Mouse (Mus musculus): Measurements from ENCODE around the gene Tmem52b. TPM values are rescaled to one million over a fixed set of nuclear protein-coding genes. Genes with fewer than 3 reads are reported as not detected.

Gene Tmem52b
- polyA plus RNA-seq, 2 experiments: not detected

GRCm38 (mm10) chr6:129547277-129547676 is 34.9 kb downstream of the Tmem52b start:
- WGBS (ENCODE audit: insufficient replicate concordance): 70% methylated on average over 2 of the region's 2 CpGs
- Histone ChIP-seq H3K9me3 (ENCODE audit: control insufficient read depth, low read length) (no peaks in the 10 kb centered on the region), H3K9ac (replicated peaks) (no peak overlapping the region), H3K4me2 (ENCODE audit: low read depth) (no peak overlapping the region), H3K27ac (no peak overlapping the region), H3K27me3 (ENCODE audit: control insufficient read depth, insufficient read depth, low read length) (no peaks in the 10 kb centered on the region), H3K36me3 (replicated peaks; ENCODE audit: control insufficient read depth, insufficient read depth, low read depth) (no peaks in the 10 kb centered on the region; the same call in 1 of the 2 replicates), H3K4me3 (ENCODE audit: insufficient read depth in 1 of 2, low read depth in 2 of 2, low read length in 2 of 2) (no peak overlapping the region), H3K4me1 (replicated peaks; ENCODE audit: control insufficient read depth in 2 of 2, insufficient read depth in 2 of 2, low read length in 1 of 2) (no peaks in the 10 kb centered on the region)
- DNase-seq (ENCODE audit: low read depth in 3 of 3, low spot score in 3 of 3) (no peak), ATAC-seq (ENCODE audit: insufficient read depth) (no peak)
- TF ChIP-seq EP300 (IDR thresholded peaks at IDR 0.05; ENCODE audit: low read depth) (no peak), CTCF (IDR thresholded peaks at IDR 0.05; ENCODE audit: low read depth) (no peak)

- TF ChIP-seq CTCF (IDR thresholded peaks at IDR 0.05; ENCODE audit: low read depth) (no peak), EP300 (IDR thresholded peaks at IDR 0.05; ENCODE audit: low read depth) (no peak)
- no peaks in the 10 kb centered on the region for H3K4me1 ChIP-seq (replicated peaks; ENCODE audit: control insufficient read depth in 2 of 2, insufficient read depth in 2 of 2, low read length in 1 of 2)
- H3K27ac ChIP-seq: no peak overlapping the region
- 30% methylated on average over 3 of the region's 3 CpGs for WGBS (ENCODE audit: insufficient replicate concordance)
- no peak for DNase-seq (ENCODE audit: low read depth in 3 of 3, low spot score in 3 of 3)
- no peak overlapping the region for H3K4me2 ChIP-seq (ENCODE audit: low read depth)
- no peaks in the 10 kb centered on the region for H3K36me3 ChIP-seq (replicated peaks; ENCODE audit: control insufficient read depth, insufficient read depth, low read depth)
- no peak overlapping the region for H3K9ac ChIP-seq (replicated peaks)
- H3K4me3 ChIP-seq (ENCODE audit: insufficient read depth in 1 of 2, low read depth in 2 of 2, low read length in 2 of 2): no peak overlapping the region
- H3K9me3 ChIP-seq (ENCODE audit: control insufficient read depth, low read length): no peaks in the 10 kb centered on the region
- H3K27me3 ChIP-seq (ENCODE audit: control insufficient read depth, insufficient read depth, low read length): no peaks in the 10 kb centered on the region
- no peak for ATAC-seq (ENCODE audit: insufficient read depth)
Observed at GRCm38 (mm10) chr6:129548009-129548408, 35.7 kb downstream of the Tmem52b start.

DNA sequence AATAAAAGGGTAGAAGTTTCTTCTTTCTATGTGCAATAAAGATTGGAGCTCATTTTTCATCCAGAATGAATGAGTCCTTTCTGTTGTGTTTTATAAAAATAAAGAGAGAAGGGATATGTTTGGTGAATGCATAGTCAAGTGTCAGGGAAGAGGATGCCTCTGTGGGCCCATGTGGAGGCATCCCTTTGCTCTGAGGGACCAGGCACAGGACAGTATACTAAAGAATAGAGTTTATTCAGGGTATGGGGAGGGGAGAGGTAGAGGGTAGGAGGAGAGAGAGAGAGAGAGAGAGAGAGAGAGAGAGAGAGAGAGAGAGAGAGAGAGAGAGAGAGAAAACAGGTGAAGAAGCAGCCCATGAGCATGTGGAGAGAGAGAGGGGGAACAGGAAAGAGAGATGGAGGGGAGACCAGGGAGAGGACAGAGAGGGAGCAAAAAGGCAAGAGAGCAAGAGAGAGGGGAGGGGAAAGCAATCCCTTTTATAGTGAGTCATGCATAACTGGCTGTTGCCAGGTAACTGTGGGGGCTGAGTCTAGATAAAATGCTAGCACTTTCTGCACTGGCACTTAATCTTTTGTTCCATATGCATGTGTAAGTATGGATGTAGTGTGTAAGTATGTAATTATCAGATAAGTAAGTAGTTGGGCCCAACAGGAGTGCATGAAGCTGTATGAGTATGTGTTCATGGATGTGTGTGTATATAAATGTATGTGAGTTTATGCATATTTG is 45.1 kb downstream of the Tmem52b start:
- Histone ChIP-seq H3K27ac (no peak overlapping the region), H3K9me3 (ENCODE audit: control insufficient read depth, low read length) (no peaks in the 10 kb centered on the region), H3K9ac (replicated peaks) (no peak overlapping the region), H3K4me1 (replicated peaks; ENCODE audit: control insufficient read depth in 2 of 2, insufficient read depth in 2 of 2, low read length in 1 of 2) (peaks cover 4 to 13% of the 10 kb centered on the region in 2 experiments; a peak in 3 of 4 replicates), H3K4me3 (ENCODE audit: insufficient read depth in 1 of 2, low read depth in 2 of 2, low read length in 2 of 2) (no peak overlapping the region), H3K4me2 (ENCODE audit: low read depth) (no peak overlapping the region), H3K27me3 (ENCODE audit: control insufficient read depth, insufficient read depth, low read length) (no peaks in the 10 kb centered on the region), H3K36me3 (replicated peaks; ENCODE audit: control insufficient read depth, insufficient read depth, low read depth) (no peaks in the 10 kb centered on the region)
- TF ChIP-seq CTCF (IDR thresholded peaks at IDR 0.05; ENCODE audit: low read depth) (no peak), EP300 (IDR thresholded peaks at IDR 0.05; ENCODE audit: low read depth) (no peak; the same call in 1 of the 2 replicates)
- ATAC-seq (ENCODE audit: insufficient read depth): peak; percentile 86
- peak; percentile 39 to 62 (median 42) for DNase-seq (ENCODE audit: low read depth in 3 of 3, low spot score in 3 of 3)

DNA sequence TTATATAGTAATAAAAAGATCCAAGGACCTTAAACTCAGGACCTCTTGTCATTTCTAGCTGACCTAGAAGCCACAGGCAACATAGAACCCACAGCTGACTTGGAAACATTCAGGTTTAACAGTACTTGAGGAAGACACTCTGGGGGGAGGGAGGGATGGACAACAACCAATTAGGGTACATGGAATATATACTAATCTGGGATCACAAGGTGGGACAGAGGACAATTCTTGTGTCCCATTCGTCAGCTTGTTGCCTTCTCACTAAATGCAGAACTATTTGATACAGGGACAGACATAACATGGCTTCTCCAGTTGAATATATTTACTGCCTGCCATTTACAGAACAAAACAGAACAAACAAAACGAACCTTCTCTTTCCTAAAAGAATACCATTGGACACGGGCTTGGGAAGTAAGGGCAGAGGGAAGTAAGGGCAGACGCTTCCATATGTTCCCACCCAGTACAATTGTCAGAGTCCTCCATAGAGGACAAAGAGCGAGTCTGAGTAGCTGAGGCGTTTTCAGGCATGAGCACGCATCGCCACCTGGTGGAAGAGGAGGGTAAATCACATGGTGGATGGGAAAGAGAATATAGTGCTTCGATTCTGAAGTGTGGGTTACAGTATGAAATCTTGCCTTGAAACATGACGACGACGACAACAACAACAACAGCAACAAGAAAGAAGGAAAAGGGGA is 46.7 kb downstream of the Tmem52b start:
- peak; percentile 30 to 58 (median 37) for DNase-seq (ENCODE audit: low read depth in 3 of 3, low spot score in 3 of 3)
- TF ChIP-seq EP300 (IDR thresholded peaks at IDR 0.05; ENCODE audit: low read depth): no peak
- TF ChIP-seq CTCF (IDR thresholded peaks at IDR 0.05; ENCODE audit: low read depth): peak; percentile 95
- Histone ChIP-seq H3K27me3 (ENCODE audit: control insufficient read depth, insufficient read depth, low read length) (no peaks in the 10 kb centered on the region), H3K4me1 (replicated peaks; ENCODE audit: control insufficient read depth in 2 of 2, insufficient read depth in 2 of 2, low read length in 1 of 2) (peaks cover 4 to 13% of the 10 kb centered on the region in 2 experiments; a peak in 3 of 4 replicates), H3K36me3 (replicated peaks; ENCODE audit: control insufficient read depth, insufficient read depth, low read depth) (no peaks in the 10 kb centered on the region), H3K4me2 (ENCODE audit: low read depth) (no peak overlapping the region), H3K27ac (no peak overlapping the region), H3K4me3 (ENCODE audit: insufficient read depth in 1 of 2, low read depth in 2 of 2, low read length in 2 of 2) (no peak overlapping the region), H3K9ac (replicated peaks) (no peak overlapping the region), H3K9me3 (ENCODE audit: control insufficient read depth, low read length) (no peaks in the 10 kb centered on the region)
- ATAC-seq (ENCODE audit: insufficient read depth): peak; percentile 54
- 10% methylated on average over 12 of the region's 12 CpGs for WGBS (ENCODE audit: insufficient replicate concordance)

DNA sequence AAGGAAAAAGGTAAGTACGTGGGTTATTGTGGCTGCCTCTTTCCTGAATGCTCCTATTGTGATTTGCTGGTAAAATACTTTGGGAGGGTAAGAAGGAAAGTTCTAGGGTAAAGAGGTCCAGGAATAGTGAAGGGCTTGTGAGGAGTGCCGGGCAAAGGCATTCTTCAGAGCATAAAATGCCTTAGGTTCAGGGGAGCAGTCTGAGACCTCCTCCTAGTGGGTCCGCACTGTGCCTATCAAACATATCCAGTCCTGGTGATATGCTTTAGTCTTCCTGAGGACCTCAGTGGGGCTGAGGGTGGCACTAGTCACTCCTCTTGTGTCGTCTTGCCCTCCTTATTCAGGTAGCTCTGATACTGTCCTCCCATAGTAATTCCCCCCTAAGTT is 47.3 kb downstream of the Tmem52b start:
- no peaks in the 10 kb centered on the region for H3K36me3 ChIP-seq (replicated peaks; ENCODE audit: control insufficient read depth, insufficient read depth, low read depth)
- H3K27me3 ChIP-seq (ENCODE audit: control insufficient read depth, insufficient read depth, low read length): no peaks in the 10 kb centered on the region
- DNase-seq (ENCODE audit: low read depth in 3 of 3, low spot score in 3 of 3) (no peak), ATAC-seq (ENCODE audit: insufficient read depth) (no peak)
- no peak overlapping the region for H3K27ac ChIP-seq
- H3K4me2 ChIP-seq (ENCODE audit: low read depth): no peak overlapping the region
- H3K4me1 ChIP-seq (replicated peaks; ENCODE audit: control insufficient read depth in 2 of 2, insufficient read depth in 2 of 2, low read length in 1 of 2): peaks cover 4 to 13% of the 10 kb centered on the region in 2 experiments; a peak in 3 of 4 replicates
- H3K9me3 ChIP-seq (ENCODE audit: control insufficient read depth, low read length): no peaks in the 10 kb centered on the region
- TF ChIP-seq CTCF (IDR thresholded peaks at IDR 0.05; ENCODE audit: low read depth): no peak
- TF ChIP-seq EP300 (IDR thresholded peaks at IDR 0.05; ENCODE audit: low read depth): no peak
- 41% methylated on average over 4 of the region's 4 CpGs for WGBS (ENCODE audit: insufficient replicate concordance)
- no peak overlapping the region for H3K4me3 ChIP-seq (ENCODE audit: insufficient read depth in 1 of 2, low read depth in 2 of 2, low read length in 2 of 2)
- no peak overlapping the region for H3K9ac ChIP-seq (replicated peaks)

All from liver, embryonic 14.5 days (tissue).